Mouse (Mus musculus): ENCODE measurements at regions not wholly inside any gene's neighbourhood (a gene's known extent, or its start where the extent isn't known, plus 50 kb on each side); places are given as distances from the start of the nearest gene placed in this dataset.

GRCm38 (mm10) chr5:29142957-29143356 lies 52.8 kb upstream of the Rnf32 start:
- no peak for DNase-seq

- DNase-seq, result no peak
Measured at GRCm38 (mm10) chr5:29142502-29142901, 53.3 kb upstream of the Rnf32 start.

GRCm38 (mm10) chr5:29137481-29137880 lies 58.3 kb upstream of the Rnf32 start:
- DNase-seq, result no peak

- no peak for DNase-seq
Measured at GRCm38 (mm10) chr5:29132261-29132660, 63.5 kb upstream of the Rnf32 start.

GRCm38 (mm10) chr5:29131762-29132161 lies 64.0 kb upstream of the Rnf32 start:
- DNase-seq, result no peak

GRCm38 (mm10) chr5:29129724-29130123 lies 66.1 kb upstream of the Rnf32 start:
- DNase-seq, result no peak

- DNase-seq, result no peak
Measured at GRCm38 (mm10) chr5:29116942-29117341, 78.8 kb upstream of the Rnf32 start.

- no peak for DNase-seq
Measured at GRCm38 (mm10) chr5:29112531-29112930, 83.3 kb upstream of the Rnf32 start.

GRCm38 (mm10) chr5:29107276-29107675 lies 88.5 kb upstream of the Rnf32 start:
- no peak for DNase-seq

GRCm38 (mm10) chr5:29083288-29083687 lies 112.5 kb upstream of the Rnf32 start:
- no peak for DNase-seq

- DNase-seq, result no peak
Measured at GRCm38 (mm10) chr5:29054393-29054792, 141.4 kb upstream of the Rnf32 start.

- DNase-seq, result peak; percentile 42
Measured at GRCm38 (mm10) chr5:29036636-29037035, 159.2 kb upstream of the Rnf32 start.

GRCm38 (mm10) chr5:29033462-29033997 lies 162.3 kb upstream of the Rnf32 start:
- DNase-seq, result no peak

GRCm38 (mm10) chr5:29030525-29030924 lies 165.3 kb upstream of the Rnf32 start:
- no peak for DNase-seq

GRCm38 (mm10) chr5:29029957-29030356 lies 165.8 kb upstream of the Rnf32 start:
- DNase-seq, result no peak

- no peak for DNase-seq
Measured at GRCm38 (mm10) chr5:29025045-29025444, 170.7 kb upstream of the Rnf32 start.

- no peak for DNase-seq
Measured at GRCm38 (mm10) chr5:28992796-28993195, 203.0 kb upstream of the Rnf32 start.

- DNase-seq, result no peak
Measured at GRCm38 (mm10) chr5:28979932-28980331, 215.9 kb upstream of the Rnf32 start.

- no peak for DNase-seq
Measured at GRCm38 (mm10) chr5:28970404-28970803, 225.4 kb upstream of the Rnf32 start.

GRCm38 (mm10) chr5:28955036-28955435 lies 240.8 kb upstream of the Rnf32 start:
- DNase-seq, result no peak

- no peak for DNase-seq
Measured at GRCm38 (mm10) chr5:28947465-28947864, 248.3 kb upstream of the Rnf32 start.

GRCm38 (mm10) chr5:28943571-28944316 lies 252.0 kb upstream of the Rnf32 start:
- no peak for DNase-seq

GRCm38 (mm10) chr5:28940972-28941371 lies 254.8 kb upstream of the Rnf32 start:
- no peak for DNase-seq

GRCm38 (mm10) chr5:28919296-28920063 lies 276.3 kb upstream of the Rnf32 start:
- DNase-seq, result no peak

All from right cerebral cortex, adult 18-20 months (tissue).